Mouse (Mus musculus) cerebellum, adult 8-10 months (tissue): ENCODE results near the gene Gm20388.
"Not testable (repeated sequence)": the region's sequence is repeated elsewhere in the genome, so short reads cannot be mapped to it uniquely, and the experiment has no call there.

Source experiments
- DNase-seq: peaks from one replicate; pipeline ENCODE4 v3.0.0; 2022

Gm20388 gene

DNA sequence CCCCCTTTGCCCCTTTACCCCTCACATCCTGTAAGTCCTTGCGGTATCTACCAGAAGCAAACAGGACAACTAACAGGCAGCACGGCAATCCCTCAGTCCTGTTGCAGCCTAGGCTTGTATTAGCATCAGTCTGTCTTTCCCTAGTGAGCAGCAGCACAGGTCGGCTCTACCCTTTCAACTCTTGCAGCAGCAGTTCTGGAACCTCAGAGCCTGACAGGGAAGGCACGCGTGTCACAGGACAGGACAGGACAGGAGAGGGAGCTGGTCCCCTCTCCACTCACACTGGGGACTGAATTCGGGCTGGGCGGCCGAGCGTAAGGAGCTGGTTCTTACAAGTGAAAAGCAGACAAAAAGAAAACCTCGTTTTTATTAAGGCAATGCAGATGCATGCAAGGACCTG is 3986.1 kb downstream of the Gm20388 start:
- no peak for DNase-seq

DNA sequence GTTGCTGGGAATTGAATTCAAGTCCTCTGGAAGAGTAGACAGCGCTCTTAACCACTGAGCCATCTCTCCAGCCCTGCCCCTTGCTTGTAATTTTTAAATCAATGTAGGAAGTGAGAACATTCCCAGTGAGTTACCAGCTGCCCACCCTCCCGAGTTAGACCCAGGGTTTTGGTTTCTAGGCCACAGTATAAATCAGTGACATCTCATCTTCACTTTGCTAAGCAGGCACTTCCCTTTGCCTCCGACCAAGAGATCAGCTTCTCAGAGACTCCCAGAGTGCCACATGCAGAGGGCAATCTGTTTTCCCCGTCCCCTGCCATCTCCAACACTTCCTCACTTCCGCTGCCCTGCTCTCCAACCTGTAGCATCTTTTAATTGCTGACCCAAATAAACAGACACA is 3987.9 kb downstream of the Gm20388 start:
- DNase-seq = no peak

DNA sequence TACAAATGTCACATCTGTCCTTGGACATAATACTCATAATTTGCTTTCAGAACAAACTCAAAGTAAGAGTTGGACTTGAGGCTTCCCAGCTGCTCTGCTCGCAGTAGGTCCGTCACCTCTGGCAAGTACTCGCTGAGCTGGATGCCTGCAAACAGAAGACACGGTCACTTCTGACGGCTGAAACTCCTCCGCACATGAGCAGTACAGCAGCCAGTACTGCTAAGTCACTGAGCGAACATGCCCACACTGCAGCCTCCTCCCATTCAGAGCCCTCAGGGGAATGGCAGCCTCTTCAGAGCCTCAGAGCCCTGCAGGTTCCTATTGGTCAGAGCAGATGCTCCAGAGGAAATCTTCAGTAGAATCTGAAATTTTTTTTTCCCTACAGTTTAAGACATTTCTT is 3988.7 kb downstream of the Gm20388 start:
- no peak for DNase-seq

DNA sequence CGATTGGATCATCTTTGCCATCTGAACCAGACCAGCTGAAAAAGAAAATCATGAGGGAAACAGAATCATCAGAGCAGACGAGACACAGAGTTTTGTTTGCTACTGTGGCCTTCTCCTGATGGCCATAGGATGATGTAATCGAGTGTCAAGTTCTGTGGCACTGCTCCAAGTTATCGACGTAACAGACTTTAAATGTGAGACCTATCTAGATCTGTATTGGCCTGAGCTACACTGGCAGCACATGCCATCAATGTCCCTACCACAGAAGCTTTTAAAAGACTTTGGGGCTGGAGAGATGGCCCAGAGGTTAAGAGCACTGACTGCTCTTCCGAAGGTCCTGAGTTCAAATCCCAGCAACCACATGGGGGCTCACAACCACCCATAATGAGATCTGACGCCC is 3992.0 kb downstream of the Gm20388 start:
- no peak for DNase-seq

DNA sequence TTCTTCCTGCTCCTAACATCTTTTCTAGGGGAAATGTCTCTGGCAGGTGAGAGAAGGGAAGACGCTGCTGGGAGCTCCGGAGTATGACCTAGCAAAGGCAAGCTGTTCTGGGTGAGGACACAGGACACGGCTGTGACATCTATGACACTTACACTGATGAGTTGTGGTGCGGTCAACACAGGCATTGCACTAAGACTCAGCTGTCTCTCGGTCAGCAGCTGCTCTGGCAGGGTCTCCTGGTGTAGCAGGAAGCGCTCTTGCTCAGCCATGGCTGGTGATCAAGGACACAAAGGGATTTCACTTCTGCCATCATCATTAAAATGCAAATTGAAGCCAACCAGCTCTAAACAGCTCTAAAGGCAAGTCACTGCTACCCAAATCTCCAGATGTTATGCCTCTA is 3997.0 kb downstream of the Gm20388 start:
- no peak for DNase-seq

DNA sequence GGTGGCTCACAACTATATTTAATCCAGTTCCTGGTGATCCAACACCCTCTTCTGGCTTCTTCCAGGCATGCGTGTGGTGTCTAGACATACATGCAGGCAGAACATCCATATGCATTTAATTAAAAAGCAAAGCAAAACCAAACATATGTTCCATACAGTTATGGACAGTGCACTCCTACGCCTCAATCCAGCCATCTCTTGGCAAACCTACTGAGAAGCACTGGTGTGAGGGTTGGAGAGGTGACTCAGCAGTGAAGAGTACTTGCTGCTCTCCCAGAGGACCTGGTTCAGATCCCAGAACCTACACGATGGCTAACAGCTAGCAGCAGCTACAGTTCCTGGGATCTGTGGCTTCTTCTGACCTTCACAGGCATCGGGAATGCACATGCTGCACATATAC is 4001.6 kb downstream of the Gm20388 start:
- no peak for DNase-seq

DNA sequence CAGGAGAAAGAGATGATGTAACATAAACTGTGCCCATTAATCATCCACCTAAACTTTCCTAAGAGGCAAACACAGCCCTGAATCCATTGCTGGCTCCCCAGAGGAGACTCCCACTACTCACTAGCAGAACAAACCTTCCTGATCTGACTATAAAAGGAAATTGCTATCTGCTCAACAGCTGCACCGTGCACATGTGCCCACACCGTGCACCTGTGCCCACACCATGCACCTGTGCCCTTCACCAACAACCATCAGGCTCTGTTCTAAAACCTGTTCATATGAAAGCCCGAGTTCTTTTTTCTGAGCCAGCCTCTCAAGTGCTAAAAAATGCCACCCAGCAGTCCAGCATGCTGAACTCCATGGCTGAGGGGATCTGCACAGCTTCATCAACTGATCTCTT is 4004.0 kb downstream of the Gm20388 start:
- no peak for DNase-seq

DNA sequence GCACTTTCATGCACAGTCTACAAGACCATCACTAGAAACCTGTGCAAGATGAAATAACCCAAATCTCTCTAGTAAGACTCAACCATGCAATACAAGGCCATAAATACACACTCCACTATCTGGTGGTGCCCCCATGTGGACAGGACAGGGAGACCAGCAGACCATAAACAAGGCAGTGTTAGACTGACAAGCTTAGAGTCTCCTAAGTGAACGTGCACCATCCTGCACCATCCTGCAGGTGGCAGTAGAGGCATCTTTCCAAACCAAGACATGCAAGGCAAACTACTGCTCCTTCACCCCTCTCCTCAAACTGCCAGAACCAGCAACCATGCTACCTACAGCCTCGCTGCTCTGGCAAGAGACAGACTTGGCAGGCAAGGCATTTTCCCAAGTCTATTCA is 4014.1 kb downstream of the Gm20388 start:
- peak; percentile 84 for DNase-seq

DNA sequence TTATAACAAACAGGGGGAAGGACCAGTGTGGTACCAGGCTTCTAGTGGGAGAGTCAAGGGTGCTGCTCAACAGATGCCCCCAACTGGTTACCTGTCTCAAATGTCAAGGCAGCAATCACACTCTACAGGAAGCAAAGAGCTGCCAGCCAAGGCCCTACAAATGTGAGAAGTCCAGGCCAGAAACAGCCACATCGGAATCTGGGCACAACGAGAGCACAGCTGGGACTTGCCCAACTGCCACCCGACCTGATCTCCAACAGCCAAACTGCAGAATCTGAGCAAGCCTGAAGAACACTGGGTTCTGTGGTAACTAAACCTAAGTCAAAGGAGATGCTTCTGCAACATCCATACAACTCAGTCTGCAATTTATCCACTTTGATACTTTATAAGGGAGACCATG is 4015.0 kb downstream of the Gm20388 start:
- no peak for DNase-seq

DNA sequence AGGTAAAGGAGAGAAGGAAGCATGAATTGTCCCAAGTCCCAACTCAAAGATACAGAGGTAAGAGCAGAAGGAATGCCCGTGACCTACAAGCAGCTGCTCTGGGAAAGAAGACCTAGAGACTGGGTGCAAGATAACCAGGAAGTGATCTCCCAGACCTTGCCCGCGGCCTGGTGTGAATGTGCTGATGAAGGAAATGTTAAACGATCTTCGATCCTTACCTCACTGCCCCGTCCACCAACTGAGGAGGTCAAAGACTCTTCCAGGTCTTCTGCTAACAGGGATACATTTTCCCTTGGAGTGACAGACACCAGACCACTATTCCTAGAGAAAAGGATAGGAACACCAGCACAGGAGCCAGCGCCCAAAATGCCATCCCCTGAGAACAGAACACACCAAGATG is 4018.4 kb downstream of the Gm20388 start:
- no peak for DNase-seq

DNA sequence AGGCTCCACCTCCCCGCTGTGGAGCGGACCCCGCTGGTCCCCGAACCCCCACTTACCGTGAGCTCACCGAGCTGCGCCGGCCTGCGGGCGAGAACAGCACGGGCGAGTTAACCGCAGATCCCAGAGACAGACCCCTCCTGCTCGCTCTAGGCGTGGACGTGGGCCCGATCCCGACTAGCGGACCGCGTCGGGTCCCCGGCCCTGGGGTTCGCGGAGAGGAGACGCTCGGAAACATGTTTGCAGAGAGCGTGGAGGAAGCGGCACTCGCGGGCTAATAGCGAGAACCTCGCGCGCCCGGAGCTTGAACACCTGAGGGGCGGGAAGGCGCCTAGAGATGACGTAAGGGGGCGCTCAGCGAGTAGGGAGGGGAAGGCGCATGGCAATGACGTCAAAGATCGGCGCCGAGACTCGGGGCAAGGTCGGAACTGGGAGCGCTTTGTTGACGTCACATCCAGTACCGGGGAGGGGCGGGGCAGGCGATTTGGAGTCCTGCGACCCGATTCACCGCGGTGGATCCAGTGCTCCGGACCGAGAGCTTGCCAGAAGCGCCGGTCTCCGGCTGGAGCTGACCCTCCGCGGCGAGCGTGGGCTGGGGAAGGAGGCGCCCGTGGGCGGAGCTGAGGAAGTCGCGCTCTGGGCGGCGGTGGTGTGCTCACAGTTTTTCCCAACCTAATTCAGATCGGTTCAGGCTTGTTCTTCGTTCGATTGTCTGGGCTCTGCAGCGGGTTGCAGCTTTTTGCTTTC is 4038.5 kb downstream of the Gm20388 start, which contains the start of gene Nup133:
Gene Nup133, minus strand, starts transcription at position 324 of the 744 bp plus-strand sequence.
- peak; percentile 100 for DNase-seq

DNA sequence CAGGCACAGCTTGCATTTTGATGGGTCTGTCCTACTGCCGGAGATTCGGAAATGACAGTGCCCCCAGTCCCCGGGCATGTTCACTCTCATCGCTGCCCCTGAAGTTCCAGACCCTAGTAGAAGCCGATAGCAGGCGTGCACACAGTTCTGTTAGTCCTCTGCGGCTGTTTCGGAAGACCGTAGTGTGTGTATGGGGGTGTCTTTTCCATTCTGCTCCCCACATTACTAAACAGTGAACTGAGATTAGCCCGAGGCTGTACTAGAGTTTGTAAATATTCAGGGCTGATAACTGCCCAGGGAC is 4039.0 kb downstream of the Gm20388 start:
- DNase-seq = no peak

DNA sequence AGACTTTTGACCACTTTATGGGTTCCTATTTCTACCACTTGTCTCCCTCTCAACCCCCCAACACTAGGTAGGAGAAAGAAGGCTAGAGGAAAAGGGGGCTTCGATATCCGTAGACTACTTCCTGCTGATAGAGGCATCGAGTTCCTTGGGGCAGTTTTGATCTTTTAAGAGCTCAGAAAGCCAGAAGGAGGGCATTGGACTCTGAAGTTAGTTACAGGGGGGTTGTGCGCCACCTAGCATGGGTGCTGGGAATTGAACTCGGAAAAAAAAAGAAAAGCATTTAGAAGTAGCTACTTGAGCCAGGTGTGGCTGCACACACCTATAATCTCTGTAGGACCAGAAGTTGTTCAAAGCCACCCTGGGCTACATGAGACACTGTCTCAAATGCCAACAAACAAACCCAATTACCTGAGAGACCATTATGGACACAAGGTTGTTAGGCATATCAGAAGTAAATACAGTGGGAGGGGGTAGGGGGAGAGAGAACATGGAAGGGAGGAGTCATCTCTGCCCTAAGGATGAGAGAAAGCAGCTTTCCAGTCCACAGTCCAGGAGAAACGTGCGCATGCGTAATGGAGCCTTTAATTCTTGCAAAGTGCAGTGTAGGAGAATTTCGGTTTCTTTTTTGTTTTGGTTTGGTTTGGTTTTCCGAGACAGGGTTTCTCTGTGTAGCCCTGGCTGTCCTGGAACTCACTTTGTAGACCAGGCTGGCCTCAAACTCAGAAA is 4039.6 kb downstream of the Gm20388 start:
- DNase-seq = peak; percentile 57

DNA sequence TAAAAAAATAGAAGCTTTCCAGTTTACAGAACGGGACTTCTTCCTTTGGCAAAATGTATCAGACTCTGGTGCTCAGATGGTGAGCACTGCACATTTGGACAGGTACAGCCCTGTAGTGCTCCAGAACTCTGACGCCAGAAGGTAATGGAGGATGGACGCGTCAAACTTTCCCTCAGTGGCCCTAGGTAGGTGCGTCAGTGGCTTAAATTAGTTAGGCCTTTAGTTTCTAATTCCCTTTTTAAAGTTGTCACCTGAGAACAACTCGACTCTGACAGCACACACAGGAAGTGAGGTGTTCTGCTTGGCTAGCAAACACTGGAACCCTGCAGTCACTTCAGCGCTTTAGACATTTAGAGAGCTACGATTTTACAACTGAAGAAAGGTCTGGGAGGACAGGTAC is 4043.0 kb downstream of the Gm20388 start:
- no peak for DNase-seq

DNA sequence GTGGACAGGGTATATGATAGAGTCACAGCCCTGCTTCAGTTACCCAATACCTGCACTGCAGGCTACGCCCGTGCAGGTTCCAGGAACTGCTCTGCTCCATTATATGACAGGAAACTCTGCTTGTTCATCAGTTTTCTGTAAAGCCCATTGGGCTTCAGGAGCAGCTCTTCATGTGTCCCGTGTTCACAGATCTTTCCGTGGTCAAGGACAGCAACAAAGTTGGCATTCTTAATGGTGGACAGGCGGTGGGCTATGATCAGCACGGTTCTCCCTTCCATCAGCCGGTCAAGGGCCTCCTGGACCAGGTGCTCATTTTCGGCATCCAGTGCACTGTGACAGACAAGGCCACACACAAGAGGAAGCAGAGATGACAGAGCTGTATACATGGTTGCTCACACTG is 4043.6 kb downstream of the Gm20388 start:
- no peak for DNase-seq

DNA sequence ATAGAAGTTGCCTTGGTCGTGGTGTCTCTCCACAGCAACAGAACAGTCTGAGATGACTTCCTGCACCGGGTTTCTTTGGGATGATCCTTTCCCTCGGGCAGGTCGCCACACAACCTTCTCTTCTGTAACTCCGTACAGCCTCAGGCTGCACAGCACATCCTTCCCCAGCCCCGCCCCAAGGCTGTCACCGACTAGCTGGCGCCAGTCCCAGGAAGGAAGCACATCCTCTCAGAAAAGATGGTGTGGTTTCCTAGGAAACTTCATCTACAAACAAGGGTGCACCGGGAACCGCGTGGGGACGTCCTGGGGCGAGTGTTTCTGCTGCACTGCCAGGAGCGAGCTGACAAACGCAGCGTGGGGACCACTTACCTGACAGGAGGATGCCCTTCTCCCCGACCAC is 4047.5 kb downstream of the Gm20388 start:
- DNase-seq = no peak

DNA sequence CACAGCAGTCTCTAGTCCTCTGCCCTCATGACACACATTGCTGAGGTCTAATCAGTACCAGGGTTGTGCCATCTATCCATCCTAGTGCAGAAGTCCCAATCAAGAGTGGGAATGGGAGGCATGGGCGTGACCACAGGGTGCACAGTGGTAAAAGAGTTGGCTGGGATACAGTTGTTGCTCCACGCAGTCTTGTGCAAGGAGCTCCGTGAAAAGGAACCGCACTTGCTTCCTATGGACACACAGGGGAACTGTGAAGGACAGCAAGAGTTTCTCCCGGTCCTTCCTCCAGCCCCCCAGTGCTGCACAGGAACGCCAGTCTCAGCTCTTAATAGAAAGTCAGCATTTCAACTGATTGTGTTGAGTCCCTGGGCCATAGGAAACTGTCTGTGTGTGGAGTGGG is 4048.8 kb downstream of the Gm20388 start:
- DNase-seq = no peak

DNA sequence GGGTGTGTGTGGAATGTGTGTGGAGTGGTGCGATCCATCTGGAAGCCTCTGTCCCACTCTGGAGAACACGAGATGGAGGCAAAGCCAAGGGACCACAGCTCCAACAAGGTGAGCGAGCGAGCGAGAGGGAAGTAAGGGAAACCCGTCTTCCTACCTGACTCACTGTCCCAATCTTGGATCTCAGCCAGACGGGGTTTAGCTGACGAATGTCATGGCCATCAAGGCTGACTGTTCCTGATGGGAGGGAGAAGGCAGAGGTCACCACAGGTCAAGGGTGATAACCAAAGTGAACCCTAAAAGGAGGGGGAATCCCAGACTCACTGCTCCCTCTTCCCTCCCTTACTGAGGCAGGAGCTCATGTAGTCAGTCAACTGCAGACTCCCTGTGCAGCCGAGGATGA is 4049.4 kb downstream of the Gm20388 start:
- DNase-seq = no peak

DNA sequence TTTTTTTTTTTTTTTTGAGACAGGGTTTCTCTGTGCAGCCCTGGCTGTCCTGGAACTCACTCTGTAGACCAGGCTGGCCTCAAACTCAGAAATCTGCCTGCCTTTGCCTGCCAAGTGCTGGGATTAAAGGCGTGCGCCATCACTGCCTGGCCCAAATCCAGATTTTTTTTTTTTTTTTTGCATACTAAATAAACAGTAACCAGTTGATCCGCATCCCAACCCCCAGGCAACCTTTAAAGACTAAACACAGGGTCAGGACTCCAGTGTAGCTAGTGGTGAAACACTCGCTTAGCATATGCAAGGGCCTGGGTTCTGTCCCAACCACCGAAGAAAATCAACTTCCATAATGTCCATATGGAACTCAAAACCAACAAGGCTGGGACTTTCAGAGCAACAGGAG is 4049.9 kb downstream of the Gm20388 start:
- not testable (repeated sequence) for DNase-seq

DNA sequence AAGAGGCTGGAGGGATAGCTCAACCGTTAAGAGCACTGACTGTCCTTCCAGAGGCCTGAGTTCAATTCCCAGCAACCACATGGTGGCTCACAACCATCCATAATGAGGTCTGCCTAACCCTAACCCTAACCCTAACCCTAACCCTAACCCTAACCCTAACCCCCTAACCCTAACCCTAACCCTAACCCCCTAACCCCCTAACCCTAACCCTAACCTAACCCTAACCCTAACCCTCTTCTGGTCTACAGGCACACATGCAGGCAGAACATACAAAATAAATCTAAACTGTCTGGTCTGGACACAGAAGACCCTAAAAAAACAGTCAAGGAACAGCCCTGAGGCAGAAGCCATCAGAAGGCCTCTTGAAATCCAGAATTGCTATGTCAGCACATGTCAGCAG is 4050.7 kb downstream of the Gm20388 start:
- no peak for DNase-seq

DNA sequence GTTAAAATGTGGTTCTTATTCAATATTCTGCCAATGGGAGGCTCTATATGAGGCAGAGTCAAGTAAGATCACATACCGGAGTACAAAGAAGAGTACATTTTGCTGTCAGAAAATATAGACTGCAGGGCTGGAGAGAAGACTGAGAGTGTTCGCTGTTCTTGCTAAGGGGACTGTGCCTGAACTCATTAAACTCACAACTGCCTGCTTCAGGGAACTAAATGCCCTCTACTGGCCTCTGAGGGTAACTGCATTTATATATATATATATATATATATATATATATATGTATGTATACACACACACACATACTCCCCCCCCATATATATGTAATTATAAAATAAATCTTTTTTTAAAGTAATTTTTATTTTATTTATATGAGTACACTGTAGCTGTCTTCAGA is 4056.3 kb downstream of the Gm20388 start:
- DNase-seq = no peak

DNA sequence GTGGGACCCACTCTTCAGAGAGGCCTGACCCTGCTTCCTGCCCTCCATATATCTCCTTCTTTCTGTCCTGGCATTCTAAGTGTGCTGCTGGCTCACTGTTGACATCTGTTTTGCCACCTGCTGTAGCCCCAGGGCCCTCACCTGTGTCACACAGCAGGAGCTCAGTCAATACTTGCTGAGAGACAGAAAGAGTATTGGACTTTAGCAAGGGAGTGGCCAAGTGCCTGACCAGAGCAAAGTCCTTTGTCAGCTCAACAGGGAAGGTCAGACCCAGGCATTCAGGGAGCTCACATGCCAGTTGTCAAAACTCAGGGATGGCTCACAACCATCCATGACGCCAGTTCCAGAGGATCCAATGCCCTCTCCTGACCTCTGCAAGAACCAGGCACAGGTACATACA is 4062.9 kb downstream of the Gm20388 start:
- DNase-seq = no peak

DNA sequence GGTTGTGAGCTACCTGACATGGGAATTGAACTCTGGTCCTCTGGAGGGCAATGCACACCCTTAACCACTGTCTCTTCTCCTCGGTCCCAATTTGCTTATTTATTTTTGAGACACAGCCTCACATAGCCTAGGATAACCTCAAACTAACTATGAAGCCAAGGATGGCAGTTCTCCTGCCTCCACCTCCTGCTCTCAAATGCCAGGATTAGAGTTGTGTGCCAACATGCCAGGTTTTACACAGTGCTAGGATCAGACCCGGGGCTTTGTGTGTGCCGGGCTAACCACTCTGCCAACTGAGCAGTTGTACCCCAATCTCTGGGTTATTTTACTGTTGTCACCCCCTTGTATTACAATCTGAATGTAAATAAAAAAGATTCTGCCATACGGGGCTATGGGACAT is 4066.9 kb downstream of the Gm20388 start:
- no peak for DNase-seq

DNA sequence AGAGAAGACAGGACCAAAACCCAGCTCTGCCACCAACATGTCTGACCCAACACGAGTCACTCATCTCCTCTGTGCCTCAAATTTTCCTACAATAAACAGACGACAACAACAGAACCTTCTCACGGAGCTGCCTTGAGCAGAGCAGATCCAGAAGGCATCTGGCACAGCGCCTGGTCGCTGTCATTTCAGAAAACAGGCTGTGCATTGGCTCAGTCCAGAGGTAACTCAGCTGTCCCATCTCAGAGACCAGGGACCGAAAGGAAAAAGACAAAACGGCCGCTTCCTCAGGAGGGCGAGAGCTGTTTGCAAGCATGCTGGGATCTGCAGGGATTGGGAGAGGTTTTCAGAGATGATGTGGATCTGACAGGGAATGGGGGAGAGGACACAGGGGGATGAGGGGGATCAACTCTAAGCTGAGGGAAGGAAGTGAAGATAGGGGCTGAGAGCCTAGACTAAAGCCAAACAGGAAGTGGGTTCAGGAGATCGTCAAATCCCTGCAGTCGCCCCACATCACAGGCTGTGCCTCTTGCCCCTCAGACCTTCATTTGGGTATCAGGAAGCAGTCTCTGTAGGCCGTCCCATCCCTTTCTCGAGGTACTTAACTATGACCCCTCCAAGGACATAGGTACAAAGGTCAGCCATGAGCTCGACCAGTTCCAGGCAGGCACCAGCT is 4067.7 kb downstream of the Gm20388 start:
- peak; percentile 22 for DNase-seq
